Mouse (Mus musculus) T-helper 2 cell (primary cell): Measurements from ENCODE around the gene Hid1.

ENCODE experiments used
- in situ Hi-C: fragments of 300-600 bp; cut with MboI, MseI; formaldehyde crosslinking; loops from one replicate; pipeline ENCODE4 v1.15.1; 2025; ENCODE audit warnings: high pct_unique_total_duplicates

Gene Hid1

DNA sequence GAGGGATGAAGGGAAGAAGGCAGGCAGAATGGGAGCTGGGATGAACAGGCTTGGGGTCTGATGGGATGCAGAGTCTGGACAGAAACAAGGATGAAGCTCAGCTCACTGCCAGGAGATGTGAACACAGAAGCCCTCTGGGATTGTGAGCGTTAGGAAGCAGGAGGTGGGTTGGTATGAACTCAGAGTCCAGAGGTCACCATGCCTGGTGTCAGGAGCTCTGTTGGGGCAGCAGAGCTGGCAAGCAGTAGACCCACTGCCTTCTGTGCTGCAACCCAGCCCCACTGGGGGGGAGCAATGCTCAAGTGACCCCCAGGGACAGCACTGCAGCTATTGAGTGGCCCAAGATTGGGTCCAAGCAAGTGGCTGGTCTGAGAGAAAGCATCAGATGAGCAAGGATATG, 29.7 kb downstream of the Hid1 start:
- in situ Hi-C loops = no loop called here

DNA sequence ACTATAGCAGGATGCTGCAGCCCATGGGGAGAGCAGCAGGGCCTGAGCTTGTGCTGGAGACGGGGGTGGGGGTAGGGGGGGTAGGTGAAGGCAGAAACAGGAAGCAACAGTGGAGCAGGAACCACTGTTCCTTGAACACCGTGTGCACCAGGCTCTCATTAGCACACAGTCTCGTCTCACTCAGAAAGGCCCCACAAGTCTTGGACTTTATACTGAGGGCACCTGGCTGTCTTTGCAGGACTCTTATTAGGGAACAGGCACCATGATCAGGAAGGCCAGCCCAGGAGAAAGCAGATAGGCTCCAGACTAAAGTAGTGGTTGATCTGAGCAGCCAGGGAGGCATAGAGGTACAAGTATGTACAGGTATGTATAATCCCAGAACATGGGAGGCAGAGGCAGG, 30.2 kb downstream of the Hid1 start:
- in situ Hi-C loops = no loop called here

DNA sequence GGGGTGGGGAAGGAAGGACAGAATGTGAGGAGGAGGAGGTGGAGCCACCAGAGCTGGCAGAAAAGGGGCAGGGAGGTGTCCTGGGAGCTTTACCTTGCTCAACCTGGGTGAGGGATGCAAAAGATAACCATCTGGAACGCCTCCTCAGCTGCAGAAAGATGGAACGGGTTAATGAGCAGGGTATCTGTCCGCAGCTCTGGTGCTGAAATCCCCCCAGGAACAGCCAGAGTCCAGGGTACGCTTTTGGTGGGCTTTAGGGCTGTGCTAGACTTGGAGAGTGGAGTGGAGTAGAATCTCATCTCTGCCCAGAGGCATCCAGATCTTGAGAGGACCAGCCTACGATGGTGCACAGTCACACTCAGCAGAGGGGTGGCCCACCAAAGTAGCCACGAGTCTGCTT, 31.4 kb downstream of the Hid1 start:
- in situ Hi-C loops = no loop called here

DNA sequence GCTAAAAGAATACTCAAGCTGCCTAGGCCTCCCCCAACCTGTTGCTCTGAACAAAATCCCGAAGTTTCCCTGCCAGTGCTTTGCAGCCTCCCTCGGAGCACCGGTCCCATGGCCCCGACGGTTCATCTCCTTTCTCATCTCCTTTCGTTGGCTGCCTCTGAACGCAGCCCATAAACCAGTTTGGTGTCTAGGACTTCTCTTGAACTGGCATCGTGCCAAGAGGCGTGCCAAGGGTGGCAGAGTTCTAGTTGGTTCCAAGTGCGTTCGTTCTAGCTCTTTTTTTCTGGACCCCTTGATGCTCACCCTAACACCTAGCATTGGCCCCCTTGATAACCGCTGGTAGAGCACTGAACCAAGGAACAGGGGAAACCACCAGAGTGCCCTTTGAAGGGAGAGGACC, 32.3 kb downstream of the Hid1 start:
- in situ Hi-C loops = no loop called here

DNA sequence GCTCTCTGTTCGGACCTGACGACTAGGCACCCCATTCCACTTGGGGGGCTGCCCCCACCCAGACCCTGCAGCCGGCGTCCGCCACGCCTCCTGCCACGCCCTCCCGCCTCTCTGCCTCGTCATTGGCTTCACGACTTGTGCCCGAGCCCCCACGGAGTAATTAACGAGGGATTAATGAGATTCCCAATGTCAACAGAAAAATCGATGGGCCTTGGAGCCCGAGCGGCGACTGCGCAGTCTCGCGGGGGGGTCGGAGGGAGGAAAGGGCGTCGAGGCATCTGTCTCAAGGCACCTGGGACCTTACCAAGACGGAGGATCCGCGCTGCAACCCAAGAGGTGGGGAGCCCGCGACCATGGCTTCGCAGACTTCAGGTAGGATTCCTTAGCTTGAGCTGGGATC, 33.0 kb downstream of the Hid1 start, which contains the start of gene Otop3:
Otop3 (plus strand) TSS at position 201 of the 400 bp plus-strand sequence.
- in situ Hi-C loops = no loop called here

DNA sequence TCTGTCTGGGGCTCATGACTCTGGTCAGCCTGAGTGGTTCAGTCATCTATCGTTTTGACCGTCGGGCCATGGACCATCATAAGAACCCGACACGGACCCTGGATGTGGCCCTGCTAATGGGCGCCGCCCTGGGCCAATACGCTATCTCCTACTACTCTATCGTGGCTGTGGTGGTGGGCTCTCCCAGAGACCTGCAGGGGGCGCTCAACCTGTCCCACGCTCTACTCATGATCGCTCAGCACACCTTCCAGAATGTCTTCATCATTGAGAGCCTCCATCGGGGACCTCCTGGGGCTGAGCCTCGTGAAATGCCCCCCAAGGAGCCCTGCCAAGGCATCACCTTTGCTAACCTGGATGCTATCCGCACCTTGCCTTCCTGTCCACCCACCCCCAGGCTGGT, 38.2 kb downstream of the Hid1 start:
- in situ Hi-C loops = no loop called here

DNA sequence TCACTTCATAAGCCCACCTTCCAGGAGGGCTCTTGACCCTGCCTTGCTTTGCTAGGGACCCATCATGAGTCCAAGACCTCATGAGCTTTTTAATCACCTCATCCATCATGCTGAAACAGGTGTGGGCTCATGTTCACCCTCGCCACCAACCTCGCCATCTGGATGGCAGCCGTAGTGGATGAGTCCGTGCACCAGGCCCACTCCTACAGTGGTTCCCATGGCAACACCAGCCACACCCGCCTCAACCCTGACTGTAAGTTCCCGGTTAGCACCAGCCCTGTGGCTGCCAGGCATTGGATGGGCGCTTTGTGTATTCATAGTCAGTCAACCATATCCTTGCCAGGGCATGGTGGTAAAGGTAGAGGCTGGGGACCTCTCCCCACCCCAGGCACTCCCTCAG, 40.8 kb downstream of the Hid1 start:
- in situ Hi-C loops = no loop called here

DNA sequence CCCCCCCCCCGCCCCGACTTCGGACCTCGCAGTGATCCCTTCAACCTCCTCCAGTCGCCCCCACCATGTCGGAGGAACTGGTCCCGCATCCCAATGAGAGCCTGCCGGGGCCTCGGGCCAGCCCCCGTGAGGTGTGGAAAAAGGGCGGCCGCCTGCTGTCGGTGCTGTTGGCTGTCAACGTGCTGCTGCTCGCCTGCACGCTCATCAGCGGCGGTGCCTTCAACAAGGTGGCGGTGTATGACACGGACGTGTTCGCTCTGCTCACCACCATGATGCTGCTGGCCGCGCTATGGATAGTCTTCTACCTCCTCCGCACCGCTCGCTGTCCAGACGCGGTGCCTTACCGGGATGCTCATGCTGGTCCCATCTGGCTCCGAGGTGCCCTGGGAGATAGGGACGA, 44.2 kb downstream of the Hid1 start:
- in situ Hi-C loops = no loop called here

DNA sequence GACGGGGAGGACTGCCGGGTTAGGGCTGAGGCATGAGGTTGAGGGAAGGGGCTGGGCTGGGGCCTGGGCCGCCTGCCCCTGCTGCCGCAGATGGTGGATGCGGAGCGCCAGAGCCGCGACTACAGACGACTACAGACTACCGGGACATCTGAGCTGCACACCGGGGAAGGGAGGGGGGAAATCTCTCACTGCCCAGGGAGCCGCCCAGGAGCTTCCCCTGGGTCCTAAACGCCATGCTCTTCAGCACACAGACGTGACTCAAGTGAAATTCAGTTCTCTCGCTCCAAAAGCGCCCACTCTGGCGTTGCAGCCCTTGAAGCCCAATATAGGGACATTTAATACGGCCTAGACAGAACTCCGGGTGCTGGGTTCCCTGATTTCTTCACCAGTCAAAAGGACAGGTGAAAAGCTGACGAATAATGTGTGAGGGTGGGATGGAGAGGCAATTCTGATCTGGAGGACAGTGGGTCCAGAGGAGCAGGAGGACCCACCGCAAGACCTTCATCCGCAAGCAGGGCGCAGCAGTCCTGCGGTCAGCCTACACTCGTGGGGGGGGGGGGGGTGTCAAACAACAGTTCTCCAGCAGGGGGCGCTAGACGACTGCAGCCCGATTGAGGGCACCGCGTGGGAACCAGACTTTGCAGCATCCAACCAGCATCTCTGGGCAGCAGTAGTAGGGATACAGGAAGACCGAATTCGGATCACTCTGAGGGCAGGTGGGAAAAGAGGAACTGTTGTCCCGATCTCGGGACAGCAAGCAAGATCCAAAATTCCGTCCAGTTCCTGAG, 45.5 kb downstream of the Hid1 start, which contains the start of gene Ush1g:
Ush1g (minus strand) TSS at position 136 of the 788 bp plus-strand sequence.
- in situ Hi-C loops = no loop called here

DNA sequence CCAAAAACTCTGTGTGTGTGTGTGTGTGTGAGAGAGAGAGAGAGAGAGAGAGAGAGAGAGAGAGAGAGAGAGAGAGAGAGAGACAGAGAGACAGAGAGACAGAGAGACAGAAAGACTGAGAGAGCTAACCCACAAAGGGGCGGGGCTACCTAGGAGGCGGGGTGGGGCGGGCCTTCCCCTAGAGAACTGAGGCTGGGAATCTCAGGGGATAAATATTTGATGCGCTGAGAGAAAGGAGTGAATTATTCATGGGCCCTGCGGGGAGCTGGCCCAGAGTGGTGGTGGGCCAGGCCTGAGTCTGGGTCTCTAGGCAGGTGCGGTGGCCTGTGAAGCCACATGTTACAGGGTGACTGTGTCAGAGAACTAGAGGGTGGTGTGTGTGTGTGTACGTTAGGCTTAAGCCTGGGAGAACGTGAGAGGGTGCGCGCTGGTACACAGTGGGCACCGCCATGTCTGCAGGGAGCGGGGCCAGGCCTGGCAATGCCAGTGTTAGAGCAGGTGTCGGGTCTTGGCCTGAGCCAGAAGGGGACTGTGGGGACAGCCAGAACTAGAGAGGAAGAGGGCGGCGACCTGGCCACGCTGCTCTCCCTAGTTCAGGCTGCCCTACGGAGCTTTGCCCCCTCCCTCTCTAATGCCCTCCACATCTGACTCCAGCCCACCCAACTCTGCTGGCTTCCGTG, 47.7 kb downstream of the Hid1 start:
- in situ Hi-C loops = no loop called here

DNA sequence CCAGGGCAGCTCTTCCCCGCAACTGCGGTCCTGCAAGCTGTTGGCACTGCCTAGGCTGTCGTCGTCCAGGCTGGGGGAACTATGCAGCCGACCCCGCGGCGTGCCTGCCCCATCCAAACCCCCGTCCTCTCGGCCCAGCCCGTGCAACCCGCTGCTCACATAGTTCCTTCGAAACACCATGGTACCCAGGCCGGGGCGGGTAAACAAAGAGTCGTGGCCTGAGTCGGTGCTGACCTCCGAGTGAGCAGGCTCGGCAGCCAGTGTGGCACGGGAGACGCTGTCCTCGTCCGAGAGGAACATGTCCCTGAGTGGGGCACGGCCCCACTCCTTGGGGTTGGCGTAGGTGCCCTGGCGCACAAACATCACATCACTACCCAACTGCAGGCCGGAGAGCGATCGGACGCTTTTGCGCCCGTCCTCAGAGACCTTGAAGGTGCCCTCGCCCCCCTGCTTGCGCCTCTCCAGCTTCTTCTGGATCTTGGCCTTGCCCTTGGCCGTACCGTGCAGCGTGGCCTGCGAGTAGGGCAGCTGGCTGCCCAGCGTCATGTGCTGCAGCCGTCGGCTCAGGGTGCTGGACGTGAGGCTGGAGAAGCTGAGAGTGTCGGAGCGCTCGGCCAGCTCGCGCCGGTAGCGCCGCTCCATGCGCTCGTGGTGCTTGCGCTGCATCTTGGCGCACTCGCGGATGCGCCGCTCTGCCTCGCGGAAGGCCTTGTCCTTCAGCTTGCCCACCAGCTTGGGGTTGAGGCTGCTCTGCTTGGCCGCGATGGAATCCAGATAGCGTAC, 49.1 kb downstream of the Hid1 start:
- in situ Hi-C loops = no loop called here

DNA sequence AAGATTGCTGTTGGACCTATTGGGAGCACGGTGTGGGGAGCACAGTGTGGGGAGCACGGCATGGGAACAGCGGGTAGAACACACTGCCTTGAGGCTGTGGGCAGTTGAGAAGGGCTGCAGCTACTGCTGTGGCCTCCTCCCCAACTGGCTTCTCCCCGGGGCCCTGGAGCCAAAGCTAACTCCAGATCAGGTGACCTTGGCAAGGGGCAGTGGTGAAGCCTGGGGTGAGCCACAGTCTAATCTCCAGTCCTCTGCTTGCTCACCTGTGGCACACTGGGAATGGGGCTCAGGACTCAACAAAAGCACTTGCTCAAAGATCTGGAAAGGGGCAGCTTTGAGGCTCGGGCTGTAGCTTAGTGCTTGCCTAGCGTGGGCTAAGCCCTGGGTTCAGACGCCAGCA, 50.4 kb downstream of the Hid1 start:
- in situ Hi-C loops = no loop called here

DNA sequence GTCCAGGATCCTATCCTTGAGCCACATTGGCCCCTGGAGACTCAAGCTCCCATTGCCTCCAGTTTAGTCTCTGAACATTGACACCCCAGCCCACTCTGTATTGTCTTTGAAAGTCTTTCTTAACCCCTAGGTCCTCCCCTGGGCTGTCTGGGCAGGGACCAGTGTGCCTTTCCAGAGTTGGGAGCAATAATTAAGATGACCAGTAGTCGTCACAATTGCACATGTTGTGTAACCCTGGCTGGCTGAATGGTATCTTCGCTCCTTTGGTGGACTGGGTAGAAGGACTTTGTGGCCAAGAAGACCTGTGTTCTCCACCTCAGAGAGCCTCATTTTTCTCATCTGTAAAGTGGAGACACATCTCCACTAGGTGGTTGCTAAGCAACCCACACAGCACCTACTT, 53.3 kb downstream of the Hid1 start:
- in situ Hi-C loops = no loop called here

DNA sequence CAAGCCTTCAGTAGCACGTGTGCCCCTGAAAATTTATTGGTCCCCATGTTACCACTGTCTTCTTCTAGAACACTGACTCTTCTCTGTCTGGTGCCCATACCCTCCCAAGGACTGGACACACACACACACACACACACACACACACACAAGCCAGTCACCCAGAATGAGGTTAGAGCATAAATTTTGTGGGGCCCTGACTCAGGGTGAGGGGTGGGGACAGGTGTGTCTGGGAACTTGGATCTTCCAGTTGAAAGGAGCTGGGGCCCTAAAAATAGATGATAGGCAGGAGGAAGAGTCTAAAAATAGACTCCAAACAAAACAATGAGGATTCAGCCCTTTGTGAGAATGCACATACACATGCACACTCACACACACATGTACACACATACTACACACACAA, 58.8 kb downstream of the Hid1 start:
- in situ Hi-C loops = no loop called here

DNA sequence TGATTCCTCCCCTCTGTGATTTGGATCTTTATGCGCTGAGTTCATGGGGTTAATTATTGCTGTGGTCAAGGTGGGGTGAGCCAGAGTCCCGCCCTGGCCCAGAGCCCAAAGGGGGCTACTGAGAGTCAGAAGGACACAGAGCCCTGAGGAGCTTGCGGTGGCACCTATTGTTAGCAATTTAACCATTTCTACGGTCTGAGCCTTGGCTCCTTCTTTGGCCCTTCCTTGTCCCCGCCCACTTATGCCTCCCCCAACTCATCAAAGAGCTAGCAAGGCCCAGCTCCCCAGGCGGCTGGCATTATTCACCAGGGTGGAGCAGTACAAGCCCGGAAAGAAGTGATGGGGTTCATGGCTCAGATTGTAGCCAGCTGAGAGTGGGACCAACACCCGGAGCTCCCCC, 60.7 kb downstream of the Hid1 start, which contains the start of gene Otop2:
Otop2 (plus strand) TSS at position 301 of the 400 bp plus-strand sequence.
- in situ Hi-C loops = no loop called here

DNA sequence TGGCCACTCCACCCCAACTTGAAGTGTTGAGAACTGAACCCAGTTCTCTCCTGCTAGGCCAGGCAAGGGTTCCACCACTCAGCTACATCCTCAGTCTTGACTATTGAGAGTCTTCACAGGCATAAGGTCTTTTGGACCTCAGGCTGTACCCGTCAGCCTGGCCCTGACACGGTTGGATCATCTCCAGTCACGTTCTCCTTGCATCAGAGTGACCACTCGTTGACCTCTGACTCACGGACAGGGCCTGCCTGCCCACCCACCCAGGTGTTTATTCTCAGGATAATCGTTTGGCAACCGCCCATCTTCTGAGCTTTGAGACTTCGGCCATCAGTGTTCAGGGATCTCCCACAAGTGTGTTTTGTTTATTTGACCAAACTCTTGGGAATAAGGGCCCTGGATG, 64.4 kb downstream of the Hid1 start:
- in situ Hi-C loops = no loop called here

DNA sequence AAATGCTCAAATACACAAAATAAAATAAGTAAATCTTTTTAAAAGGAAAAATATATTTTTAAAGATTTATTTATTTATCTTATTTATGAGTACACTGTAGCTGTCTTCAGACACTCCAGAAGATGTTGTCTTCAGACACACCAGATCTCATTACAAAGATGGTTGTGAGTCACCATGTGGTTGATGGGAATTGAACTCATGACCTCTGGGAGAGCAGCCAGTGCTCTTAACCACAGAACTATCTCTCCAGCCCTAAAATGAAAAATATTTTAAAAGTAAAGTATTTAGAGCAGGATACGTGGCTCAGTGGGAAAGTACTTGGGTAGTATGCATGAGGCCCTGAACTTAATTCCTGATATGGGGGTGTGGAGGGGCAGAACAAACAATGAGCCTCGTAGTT, 66.2 kb downstream of the Hid1 start:
- in situ Hi-C loops = no loop called here

DNA sequence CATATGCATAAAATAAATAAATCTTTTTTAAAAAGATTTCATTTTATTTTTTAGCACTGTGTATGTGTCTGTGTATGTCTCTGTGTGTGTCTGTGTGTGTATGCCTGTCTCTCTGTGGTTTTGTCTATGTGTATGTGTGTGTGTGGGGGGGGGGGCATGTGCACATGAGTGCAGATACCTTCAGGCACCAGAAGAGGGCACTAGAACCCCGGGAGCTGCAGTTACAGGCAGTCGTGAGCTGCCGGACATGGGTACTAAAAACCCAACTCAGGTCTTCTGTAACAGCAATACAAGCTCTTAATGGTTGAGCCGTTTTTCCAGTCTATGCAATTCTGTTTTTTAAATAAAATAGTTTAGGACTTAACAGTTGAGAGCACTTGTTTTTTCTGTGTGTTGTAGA, 66.8 kb downstream of the Hid1 start:
- in situ Hi-C loops = no loop called here

DNA sequence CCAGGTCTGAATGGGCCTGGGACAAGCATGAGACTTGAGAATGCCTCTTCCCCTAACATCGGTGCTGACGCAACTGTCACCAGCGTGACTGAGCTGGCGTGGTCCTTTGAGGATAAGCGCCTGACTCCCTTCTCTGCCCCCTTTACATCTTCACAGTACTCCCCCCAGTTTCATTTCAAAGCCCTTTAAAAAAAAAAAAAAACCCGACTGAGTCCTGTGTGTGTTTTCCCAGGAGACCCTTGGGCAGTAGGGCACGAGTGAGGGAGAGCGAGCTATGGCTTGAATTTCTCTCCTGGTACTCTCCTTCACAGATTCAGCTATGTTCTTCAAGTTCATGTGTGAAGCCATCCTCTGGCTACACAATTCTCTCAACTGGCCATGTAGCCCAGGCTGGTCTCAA, 69.4 kb downstream of the Hid1 start:
- in situ Hi-C loops = no loop called here
